Mouse (Mus musculus) midbrain, postnatal 0 days (tissue): Measurements from ENCODE around the gene Nectin3. TPM values are rescaled to one million over a fixed set of nuclear protein-coding genes. Genes with fewer than 3 reads are reported as not detected.
"Not testable (repeated sequence)": the region's sequence is repeated elsewhere in the genome, so short reads cannot be mapped to it uniquely, and the experiment has no call there.

Source experiments
- ATAC-seq: fragments of 200-750 bp; cut with Nextera tagmentation; 2 replicates; pipeline ENCODE4 v1.8.0; 2017; ENCODE audit warnings: moderate number of reproducible peaks, mild to moderate bottlenecking, moderate TSS enrichment, moderate library complexity; ENCODE audit not compliant: low FRiP score
- DNase-seq: peaks from one replicate; pipeline ENCODE4 v3.0.0-alpha.2; 2015; ENCODE audit warnings: low spot score
- H3K27ac ChIP-seq: fragments of 300-500 bp; sonication (generic); 2 replicates; pipeline ENCODE4 v1.5.1; 2014; ENCODE audit warnings: low read depth, mild to moderate bottlenecking, low read length, mixed read lengths
- H3K27me3 ChIP-seq: fragments of 300-500 bp; sonication (generic); 2 replicates; pipeline ENCODE4 v1.6.1; 2014; ENCODE audit warnings: low read length, control low read depth, mixed read lengths; ENCODE audit not compliant: insufficient read depth
- H3K36me3 ChIP-seq: fragments of 300-500 bp; sonication (generic); 2 replicates; pipeline ENCODE4 v1.6.1; 2014; ENCODE audit warnings: low read length, control low read depth, mixed read lengths; ENCODE audit not compliant: insufficient read depth
- H3K4me1 ChIP-seq: fragments of 300-500 bp; sonication (generic); 2 replicates; pipeline ENCODE4 v1.6.1; 2014; ENCODE audit warnings: mild to moderate bottlenecking, control low read depth, antibody characterized with exemption, low read length, mixed read lengths; ENCODE audit not compliant: insufficient read depth
- H3K4me2 ChIP-seq: fragments of 300-500 bp; sonication (generic); 2 replicates; pipeline ENCODE4 v1.6.1; 2014; ENCODE audit warnings: low read depth, mild to moderate bottlenecking, low read length, mixed read lengths; ENCODE audit not compliant: poor library complexity, severe bottlenecking
- H3K4me3 ChIP-seq: fragments of 300-500 bp; sonication (generic); 2 replicates; pipeline ENCODE4 v1.5.1; 2014; ENCODE audit warnings: low read depth, mild to moderate bottlenecking, low read length, moderate library complexity
- H3K9ac ChIP-seq: fragments of 300-500 bp; sonication (generic); replicated peaks from 2 replicates; pipeline ENCODE4 v1.6.1; 2014; ENCODE audit warnings: mild to moderate bottlenecking, low read length, moderate library complexity, mixed read lengths; ENCODE audit not compliant: poor library complexity, severe bottlenecking
- H3K9me3 ChIP-seq: fragments of 300-500 bp; sonication (generic); 2 replicates; pipeline ENCODE4 v1.6.1; 2016; ENCODE audit warnings: low read length, control low read depth
- CTCF ChIP-seq: IDR thresholded peaks from 2 replicates; pipeline ENCODE4 v1.5.1; 2016; ENCODE audit warnings: antibody characterized with exemption, mild to moderate bottlenecking
- WGBS: fragments of 180-500 bp; shearing (Covaris S2); extraction: QIAGEN DNeasy Blood & Tissue Kit; methylation state at CpG from one replicate; pipeline ENCODE4 v1.1.7; 2014; 5-methylcytosine and 5-hydroxymethylcytosine counted together
- polyA plus RNA-seq: library from polyadenylated mRNA; unstranded; fragments of >200 nt; fragmentation: Nextera tagmentation; extraction: Ambion mirVana; gene quantifications from 2 replicates; pipeline ENCODE4 v1.2.1, GENCODE M21; 2015
- total RNA-seq: library from RNA; depleted of rRNA; stranded (reverse); fragments of >200 nt; gene quantifications from 2 replicates; pipeline ENCODE4 v1.2.3, GENCODE M21; 2014

The Nectin3 gene
- total and polyA plus RNA-seq, 2 experiments from 2014 or later = 22.8 to 43.7 TPM

DNA sequence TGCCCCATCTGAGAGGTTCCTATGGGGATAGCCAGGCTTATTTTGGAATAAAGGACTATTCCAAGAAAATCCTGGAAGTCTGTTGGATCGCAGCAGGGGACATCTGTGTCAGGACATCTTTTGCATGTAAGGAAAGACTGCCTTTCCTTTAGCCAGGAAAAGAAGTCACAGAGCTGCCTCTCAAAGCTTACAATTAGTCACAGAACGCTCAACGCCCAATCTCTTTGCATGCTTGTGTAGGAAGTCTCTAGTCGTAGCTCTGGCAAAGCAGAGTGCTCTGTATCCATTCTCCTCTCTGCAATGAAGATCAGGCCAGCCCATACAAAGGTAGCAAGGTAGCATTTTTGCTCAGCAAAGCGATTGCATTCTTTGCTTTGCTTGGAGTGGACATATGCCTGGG lies 114.0 kb downstream of the Nectin3 start:
- H3K9ac ChIP-seq = no peak overlapping the region
- H3K4me2 ChIP-seq = no peak overlapping the region
- no peak overlapping the region for H3K4me3 ChIP-seq
- WGBS = 71% methylated on average over 5 of the region's 5 CpGs
- DNase-seq (no peak), ATAC-seq (no peak)
- no peak for TF ChIP-seq CTCF
- peaks cover 6% of the 10 kb centered on the region for H3K4me1 ChIP-seq
- H3K9me3 ChIP-seq = no peaks in the 10 kb centered on the region
- no peaks in the 10 kb centered on the region for H3K27me3 ChIP-seq
- H3K27ac ChIP-seq = no peak overlapping the region
- H3K36me3 ChIP-seq = no peaks in the 10 kb centered on the region

DNA sequence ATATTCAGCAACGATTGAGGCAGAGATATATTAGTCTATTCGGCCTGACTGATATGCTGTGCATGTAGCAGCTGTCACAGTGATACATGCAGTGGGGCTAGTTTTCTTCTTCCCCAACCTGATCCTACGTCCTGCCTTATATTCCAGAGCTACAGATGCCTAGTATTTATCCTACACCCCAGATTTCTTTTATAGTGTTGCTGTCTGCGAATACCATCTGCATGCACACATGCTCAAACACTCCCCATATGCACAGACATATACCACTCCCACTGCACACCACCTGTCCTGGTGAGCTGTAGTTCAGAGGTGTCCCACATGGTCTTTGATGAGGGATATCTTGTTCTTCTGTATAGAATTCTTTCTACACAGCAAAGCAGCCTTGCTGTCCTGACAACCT lies 115.0 kb downstream of the Nectin3 start:
- DNase-seq (no peak), ATAC-seq (no peak)
- no peaks in the 10 kb centered on the region for H3K27me3 ChIP-seq
- no peaks in the 10 kb centered on the region for H3K4me1 ChIP-seq
- no peaks in the 10 kb centered on the region for H3K36me3 ChIP-seq
- H3K27ac ChIP-seq = no peak overlapping the region
- no peak overlapping the region for H3K9ac ChIP-seq
- 97% methylated on average over 4 of the region's 4 CpGs for WGBS
- TF ChIP-seq CTCF = no peak
- no peaks in the 10 kb centered on the region for H3K9me3 ChIP-seq
- H3K4me2 ChIP-seq = no peak overlapping the region
- H3K4me3 ChIP-seq = no peak overlapping the region

- 68% methylated on average over 3 of the region's 3 CpGs for WGBS
- no peak overlapping the region for H3K4me2 ChIP-seq
These were observed 121.8 kb downstream of the Nectin3 start for GRCm38 (mm10) chr16:46376575-46376974.

DNA sequence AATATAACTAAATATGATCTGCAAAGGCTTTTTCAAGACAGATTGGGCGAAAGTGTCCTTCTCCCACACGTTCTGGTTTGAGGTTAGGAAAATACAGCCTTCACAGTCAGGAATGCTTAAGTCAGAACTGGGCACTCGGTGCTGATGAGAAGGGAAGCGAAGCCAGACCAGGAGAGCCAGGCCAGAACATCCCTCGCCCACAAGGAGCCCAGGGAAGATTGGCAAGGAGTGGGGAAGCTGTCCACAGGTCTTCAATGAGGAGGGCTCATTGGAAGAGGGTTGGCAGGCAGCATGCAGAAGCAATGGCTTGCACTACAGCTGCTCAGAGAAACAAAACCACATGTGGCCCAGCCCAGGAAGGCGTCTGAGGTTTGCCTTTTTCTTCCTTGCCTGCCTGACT lies 136.3 kb downstream of the Nectin3 start:
- no peak for TF ChIP-seq CTCF
- DNase-seq = no peak

More at GRCm38 (mm10) chr16:46376575-46376974, 121.8 kb downstream of the Nectin3 start:
- no peak for TF ChIP-seq CTCF
- no peaks in the 10 kb centered on the region for H3K36me3 ChIP-seq
- ATAC-seq (no peak), DNase-seq (no peak)
- no peaks in the 10 kb centered on the region for H3K27me3 ChIP-seq
- H3K9ac ChIP-seq = no peak overlapping the region
- H3K9me3 ChIP-seq = no peaks in the 10 kb centered on the region
- no peak overlapping the region for H3K27ac ChIP-seq
- no peak overlapping the region for H3K4me3 ChIP-seq
- H3K4me1 ChIP-seq = no peaks in the 10 kb centered on the region

GRCm38 (mm10) chr16:46357658-46358057 lies 140.7 kb downstream of the Nectin3 start:
- WGBS = 88% methylated on average over 2 of the region's 2 CpGs

More for the DNA sequence above, 136.3 kb downstream of the Nectin3 start:
- no peak overlapping the region for H3K9ac ChIP-seq
- no peaks in the 10 kb centered on the region for H3K9me3 ChIP-seq
- H3K27ac ChIP-seq = no peak overlapping the region
- WGBS = 58% methylated on average over 6 of the region's 6 CpGs
- ATAC-seq = no peak
- no peaks in the 10 kb centered on the region for H3K27me3 ChIP-seq
- no peak overlapping the region for H3K4me3 ChIP-seq
- 0 out of 2 replicates have a peak overlapping the region, but pooled peaks have one; percentile 18 for H3K4me2 ChIP-seq
- H3K4me1 ChIP-seq = no peaks in the 10 kb centered on the region
- H3K36me3 ChIP-seq = no peaks in the 10 kb centered on the region

GRCm38 (mm10) chr16:46356663-46357062 lies 141.7 kb downstream of the Nectin3 start:
- H3K9me3 ChIP-seq = no peaks in the 10 kb centered on the region
- no peaks in the 10 kb centered on the region for H3K36me3 ChIP-seq
- no peak for ATAC-seq
- no peak overlapping the region for H3K4me3 ChIP-seq
- WGBS = 54% methylated on average over 3 of the region's 3 CpGs
- H3K4me1 ChIP-seq = no peaks in the 10 kb centered on the region
- DNase-seq = no peak
- no peak for TF ChIP-seq CTCF
- no peak overlapping the region for H3K9ac ChIP-seq
- H3K27ac ChIP-seq = no peak overlapping the region
- no peak overlapping the region for H3K4me2 ChIP-seq
- H3K27me3 ChIP-seq = no peaks in the 10 kb centered on the region

More at GRCm38 (mm10) chr16:46357658-46358057, 140.7 kb downstream of the Nectin3 start:
- peak; percentile 55 for DNase-seq
- not testable (repeated sequence) for H3K9ac ChIP-seq, ATAC-seq, H3K27me3 ChIP-seq, H3K36me3 ChIP-seq, H3K9me3 ChIP-seq, H3K27ac ChIP-seq, H3K4me1 ChIP-seq, H3K4me2 ChIP-seq, H3K4me3 ChIP-seq
